Mouse (Mus musculus) heart, embryonic 12.5 days (tissue): ENCODE data around the gene Mgat5b. TPM values are rescaled to one million over a fixed set of nuclear protein-coding genes. Genes with fewer than 3 reads are reported as not detected.

Experiments
- ATAC-seq: fragments of 200-750 bp; cut with Nextera tagmentation; 2 replicates; pipeline ENCODE4 v1.8.0; 2017; ENCODE audit warnings: moderate TSS enrichment, moderate library complexity; ENCODE audit not compliant: insufficient number of reproducible peaks, low FRiP score
- H3K27ac ChIP-seq: fragments of 300-500 bp; sonication (generic); 2 replicates; pipeline ENCODE4 v1.5.1; 2016; ENCODE audit warnings: mild to moderate bottlenecking, moderate library complexity; ENCODE audit not compliant: poor library complexity, severe bottlenecking
- H3K27me3 ChIP-seq: fragments of 300-500 bp; sonication (generic); replicated peaks from 2 replicates; pipeline ENCODE4 v1.6.1; 2016; ENCODE audit warnings: mild to moderate bottlenecking, moderate library complexity
- H3K36me3 ChIP-seq: fragments of 300-500 bp; sonication (generic); 2 replicates; pipeline ENCODE4 v1.6.1; 2016; ENCODE audit warnings: mild to moderate bottlenecking, moderate library complexity
- H3K4me1 ChIP-seq: fragments of 300-500 bp; sonication (generic); replicated peaks from 2 replicates; pipeline ENCODE4 v1.6.1; 2016; ENCODE audit warnings: mild to moderate bottlenecking
- H3K4me2 ChIP-seq: fragments of 300-500 bp; sonication (generic); 2 replicates; pipeline ENCODE4 v1.6.1; 2016; ENCODE audit warnings: mild to moderate bottlenecking, moderate library complexity
- H3K4me3 ChIP-seq: fragments of 300-500 bp; sonication (generic); 2 replicates; pipeline ENCODE4 v1.5.1; 2016; ENCODE audit warnings: mild to moderate bottlenecking
- H3K9ac ChIP-seq: fragments of 300-500 bp; sonication (generic); 2 replicates; pipeline ENCODE4 v1.6.1; 2016; ENCODE audit warnings: mild to moderate bottlenecking, moderate library complexity
- H3K9me3 ChIP-seq: fragments of 300-500 bp; sonication (generic); replicated peaks from 2 replicates; pipeline ENCODE4 v1.6.1; 2016; ENCODE audit warnings: mild to moderate bottlenecking, moderate library complexity
- WGBS: fragments of 180-500 bp; shearing (Covaris S2); methylation state at CpG from one replicate; pipeline ENCODE4 v1.1.7; 2016; 5-methylcytosine and 5-hydroxymethylcytosine counted together
- polyA plus RNA-seq: library from polyadenylated mRNA; unstranded; fragments of >200 nt; fragmentation: Nextera tagmentation; extraction: Ambion mirVana; gene quantifications from 2 replicates; pipeline ENCODE4 v1.2.1, GENCODE M21; 2016

The Mgat5b gene
- polyA plus RNA-seq, 1 experiment from 2014 or later, result 0.75 TPM

DNA sequence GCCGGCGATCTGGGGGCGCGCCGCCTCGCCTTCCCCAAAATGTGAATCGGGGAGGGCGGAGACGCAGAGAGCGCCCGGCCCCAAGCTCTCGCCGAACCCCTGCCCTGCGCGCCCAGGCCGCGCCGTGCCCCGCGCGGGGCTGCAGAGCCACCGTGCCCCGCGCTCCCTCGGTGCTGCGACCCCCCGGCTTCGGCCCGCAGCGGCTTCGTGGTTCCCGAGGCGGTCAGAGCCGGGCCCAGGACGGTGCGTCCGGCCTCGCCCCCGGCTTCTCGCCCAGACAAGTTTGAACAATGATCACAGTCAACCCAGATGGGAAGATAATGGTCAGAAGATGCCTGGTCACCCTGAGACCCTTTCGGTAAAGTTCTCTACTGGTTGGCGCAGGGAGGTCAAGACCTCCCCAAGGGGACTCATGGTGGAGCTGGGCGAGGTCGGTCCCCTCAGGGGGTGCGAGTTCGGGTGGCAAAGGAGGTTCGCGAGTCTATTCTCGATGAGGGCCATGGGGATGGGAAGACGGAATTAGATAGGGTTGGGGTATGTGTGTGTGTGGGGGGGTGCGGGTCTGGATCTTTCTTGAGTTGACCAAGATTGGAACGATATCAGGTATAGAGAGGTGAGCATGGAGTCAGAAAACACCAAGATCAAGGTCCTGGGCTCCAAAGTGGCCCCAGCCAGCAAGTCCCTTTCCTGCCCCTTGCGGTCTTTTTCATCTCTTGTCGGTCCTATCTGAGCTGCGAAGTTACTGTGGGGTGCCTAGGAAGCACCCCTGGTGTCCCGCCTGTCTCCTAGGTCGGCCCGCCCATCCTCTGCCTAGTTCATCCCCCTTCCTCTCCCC lies 740 bp downstream of the Mgat5b start:
- Histone ChIP-seq H3K4me2 (peak overlapping the region; percentile 98), H3K9ac (peak overlapping the region; percentile 68), H3K4me3 (peak overlapping the region; percentile 62), H3K27me3 (peaks cover 89% of the 10 kb centered on the region), H3K27ac (no peak overlapping the region), H3K4me1 (peaks cover 17% of the 10 kb centered on the region), H3K36me3 (no peaks in the 10 kb centered on the region), H3K9me3 (no peaks in the 10 kb centered on the region)
- 2% methylated on average over 54 of the region's 58 CpGs for whole genome bisulfite sequencing
- no peak for ATAC-seq

DNA sequence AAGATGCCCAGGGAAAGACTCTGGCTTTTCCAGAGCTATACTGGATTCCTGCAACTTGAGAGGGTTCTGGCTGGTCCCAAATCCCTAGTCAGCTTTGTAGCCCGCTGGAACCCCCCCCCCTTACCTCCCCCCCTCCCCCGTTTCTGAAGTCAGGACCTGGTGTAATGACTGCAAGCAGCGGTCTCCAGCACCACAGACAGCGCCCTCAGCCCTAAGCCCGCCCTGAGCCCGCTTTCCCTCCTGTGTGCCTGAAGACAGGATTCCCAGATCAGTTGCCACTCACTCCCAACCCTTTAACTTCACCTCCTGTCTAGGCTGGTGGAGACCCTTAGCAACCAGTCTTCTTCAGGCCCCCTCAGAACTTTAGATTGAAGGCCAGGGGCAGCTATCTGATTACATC lies 2.1 kb downstream of the Mgat5b start:
- Histone ChIP-seq H3K4me3 (no peak overlapping the region), H3K4me1 (peaks cover 17% of the 10 kb centered on the region), H3K27me3 (peaks cover 95% of the 10 kb centered on the region), H3K9ac (no peak overlapping the region), H3K9me3 (no peaks in the 10 kb centered on the region), H3K27ac (no peak overlapping the region), H3K4me2 (no peak overlapping the region), H3K36me3 (no peaks in the 10 kb centered on the region)
- WGBS, result 2% methylated on average over 5 of the region's 6 CpGs
- ATAC-seq, result no peak

DNA sequence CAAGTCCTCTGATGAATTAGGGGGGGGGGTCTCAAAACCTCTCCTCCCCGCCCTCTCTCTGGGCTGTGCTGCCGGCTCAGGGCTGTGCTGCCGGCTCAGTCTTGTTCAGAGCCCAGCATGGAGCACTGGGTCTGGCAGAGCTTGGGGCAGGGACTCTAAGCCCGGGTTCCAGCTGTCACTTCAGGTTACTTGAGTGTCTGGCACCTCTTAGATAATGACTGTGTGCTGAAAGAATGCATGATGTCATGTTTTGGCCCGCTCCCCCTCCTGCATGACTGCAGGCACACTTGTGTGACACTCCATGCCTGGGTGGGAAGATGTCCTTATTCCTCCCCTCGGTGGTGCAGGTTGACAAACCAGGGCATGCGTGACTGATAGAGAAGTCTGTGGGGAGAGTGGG lies 3.4 kb downstream of the Mgat5b start:
- WGBS, result 20% methylated on average over 7 of the region's 7 CpGs
- H3K4me1 ChIP-seq, result peaks cover 17% of the 10 kb centered on the region
- peaks cover 82% of the 10 kb centered on the region for H3K27me3 ChIP-seq
- no peak overlapping the region for H3K9ac ChIP-seq
- no peak overlapping the region for H3K4me3 ChIP-seq
- ATAC-seq, result peak; percentile 51; the same call in 1 of the 2 replicates
- H3K36me3 ChIP-seq, result no peaks in the 10 kb centered on the region
- no peaks in the 10 kb centered on the region for H3K9me3 ChIP-seq
- no peak overlapping the region for H3K27ac ChIP-seq
- no peak overlapping the region; the same call in 1 of the 2 replicates for H3K4me2 ChIP-seq

DNA sequence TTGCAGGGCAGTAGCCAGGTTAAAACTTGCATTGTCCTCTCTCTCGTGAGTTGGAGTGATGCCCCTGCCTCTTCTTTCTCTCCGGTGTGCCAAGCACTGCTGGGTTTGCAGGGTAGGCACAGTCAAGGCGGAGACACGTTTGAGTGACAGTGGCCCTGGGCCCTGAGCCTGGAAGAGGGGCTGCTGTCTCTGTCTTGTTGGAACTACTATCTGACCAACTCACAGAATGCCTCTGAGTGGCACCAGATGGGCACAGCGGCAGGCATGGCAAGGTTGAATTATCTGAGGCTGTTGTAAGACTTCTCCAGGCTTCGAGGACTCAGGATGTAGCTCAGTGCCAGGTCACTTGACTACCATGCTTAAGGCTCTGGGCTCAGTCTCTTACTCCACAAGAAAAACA lies 9.4 kb downstream of the Mgat5b start:
- Histone ChIP-seq H3K4me2 (no peak overlapping the region), H3K9ac (no peak overlapping the region; the same call in 1 of the 2 replicates), H3K27me3 (peaks cover 38% of the 10 kb centered on the region), H3K36me3 (no peaks in the 10 kb centered on the region), H3K9me3 (no peaks in the 10 kb centered on the region), H3K27ac (no peak overlapping the region), H3K4me3 (no peak overlapping the region), H3K4me1 (no peaks in the 10 kb centered on the region)
- 79% methylated on average over 6 of the region's 6 CpGs for WGBS
- ATAC-seq, result no peak

DNA sequence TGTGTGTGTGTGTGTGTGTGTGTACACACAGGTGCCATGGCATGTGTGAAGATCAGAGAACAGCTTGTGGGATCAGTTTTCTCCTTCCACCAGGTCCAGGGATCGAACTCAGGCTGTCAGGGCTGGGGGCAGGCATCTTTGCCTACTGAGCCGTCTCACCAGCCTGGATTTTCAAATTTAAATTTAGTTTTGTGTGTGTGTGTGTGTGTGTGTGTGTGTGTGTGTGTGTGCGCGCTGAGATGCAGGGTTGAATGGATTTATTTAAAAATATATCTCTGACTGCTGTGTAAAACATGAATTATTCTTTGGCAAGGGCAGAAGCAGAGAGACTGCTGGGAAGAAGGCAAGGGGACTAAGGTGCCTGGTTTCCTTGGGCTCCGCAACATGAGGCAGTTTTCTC lies 16.2 kb downstream of the Mgat5b start:
- H3K4me1 ChIP-seq, result peaks cover 43% of the 10 kb centered on the region
- no peak overlapping the region for H3K4me3 ChIP-seq
- no peak overlapping the region for H3K27ac ChIP-seq
- no peak overlapping the region for H3K4me2 ChIP-seq
- no peak overlapping the region for H3K9ac ChIP-seq
- H3K27me3 ChIP-seq, result no peaks in the 10 kb centered on the region
- WGBS, result 91% methylated on average over 5 of the region's 5 CpGs
- H3K36me3 ChIP-seq, result no peaks in the 10 kb centered on the region
- no peaks in the 10 kb centered on the region for H3K9me3 ChIP-seq
- ATAC-seq, result no peak

DNA sequence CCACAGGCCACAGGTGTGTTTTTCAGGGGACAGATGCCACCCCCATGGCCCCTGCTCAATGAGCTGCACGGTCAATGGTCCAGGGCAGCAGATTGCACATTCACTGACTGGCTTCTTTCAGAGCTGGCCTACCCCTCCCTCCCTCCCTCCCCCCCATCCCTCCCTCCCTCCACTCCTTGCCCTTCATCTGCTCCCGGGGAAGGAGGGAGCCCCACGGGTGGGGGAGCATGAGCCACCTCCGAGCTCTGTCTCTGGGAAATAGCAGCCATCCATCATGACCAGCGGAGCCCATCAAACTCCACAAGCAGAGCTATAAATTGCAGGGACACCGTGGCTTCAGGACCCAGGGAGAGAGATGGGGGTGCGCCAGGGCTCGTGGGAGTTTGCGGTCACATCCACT lies 16.7 kb downstream of the Mgat5b start:
- no peak overlapping the region for H3K4me3 ChIP-seq
- H3K9ac ChIP-seq, result no peak overlapping the region
- 45% methylated on average over 9 of the region's 9 CpGs for WGBS
- H3K36me3 ChIP-seq, result no peaks in the 10 kb centered on the region
- no peaks in the 10 kb centered on the region for H3K9me3 ChIP-seq
- no peak for ATAC-seq
- H3K27me3 ChIP-seq, result no peaks in the 10 kb centered on the region
- H3K27ac ChIP-seq, result no peak overlapping the region
- peaks cover 43% of the 10 kb centered on the region for H3K4me1 ChIP-seq
- H3K4me2 ChIP-seq, result no peak overlapping the region

DNA sequence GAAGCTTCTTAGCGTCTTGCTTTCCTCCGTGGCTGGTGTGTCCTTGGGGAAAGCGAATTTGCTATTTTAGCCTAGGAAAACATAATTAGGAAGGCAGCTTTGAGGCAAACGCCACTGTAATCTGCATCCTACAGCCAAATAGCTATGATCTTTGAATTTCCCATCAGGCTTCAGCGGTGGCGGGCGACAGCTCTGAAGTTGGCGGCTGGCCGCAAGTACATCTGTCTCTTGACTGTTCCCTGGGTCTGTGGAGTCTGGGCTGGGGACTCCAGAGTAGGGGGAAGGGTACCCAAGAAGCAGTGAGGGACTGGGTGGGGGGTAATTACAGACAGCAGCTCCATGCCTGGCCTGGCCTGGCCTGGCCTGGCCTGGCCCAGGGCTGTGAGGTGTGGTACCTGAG lies 17.3 kb downstream of the Mgat5b start:
- Histone ChIP-seq H3K4me3 (no peak overlapping the region), H3K36me3 (no peaks in the 10 kb centered on the region), H3K9me3 (no peaks in the 10 kb centered on the region), H3K4me2 (no peak overlapping the region), H3K9ac (no peak overlapping the region), H3K4me1 (peaks cover 47% of the 10 kb centered on the region), H3K27ac (0 out of 2 replicates have a peak overlapping the region, but pooled peaks have one; percentile 7), H3K27me3 (no peaks in the 10 kb centered on the region)
- 71% methylated on average over 9 of the region's 9 CpGs for WGBS
- no peak for ATAC-seq

DNA sequence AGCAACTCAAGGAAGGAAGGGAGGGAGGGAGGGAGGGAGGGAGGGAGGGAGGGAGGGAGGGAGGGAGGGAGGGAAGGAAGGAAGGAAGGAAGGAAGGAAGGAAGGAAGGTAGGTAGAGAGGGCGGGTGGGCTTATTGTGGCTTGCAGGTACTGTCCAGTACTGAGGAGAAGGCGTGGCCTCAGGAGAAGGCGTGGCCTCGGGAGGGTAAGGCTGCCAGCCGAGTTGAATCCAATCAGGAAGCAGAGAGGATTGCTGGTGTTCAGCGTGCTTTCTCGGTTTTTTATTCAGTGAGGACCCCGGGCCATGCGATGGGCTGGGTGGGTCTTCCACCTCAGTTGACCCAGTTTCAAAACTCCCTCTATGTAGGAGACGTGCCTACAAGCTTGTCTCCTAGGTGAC lies 18.5 kb downstream of the Mgat5b start:
- Histone ChIP-seq H3K4me3 (no peak overlapping the region), H3K36me3 (no peaks in the 10 kb centered on the region), H3K4me1 (peaks cover 56% of the 10 kb centered on the region), H3K4me2 (0 out of 2 replicates have a peak overlapping the region, but pooled peaks have one; percentile 0), H3K9ac (no peak overlapping the region), H3K27ac (no peak overlapping the region), H3K9me3 (no peaks in the 10 kb centered on the region), H3K27me3 (no peaks in the 10 kb centered on the region)
- no peak for ATAC-seq
- WGBS, result 29% methylated on average over 10 of the region's 10 CpGs

DNA sequence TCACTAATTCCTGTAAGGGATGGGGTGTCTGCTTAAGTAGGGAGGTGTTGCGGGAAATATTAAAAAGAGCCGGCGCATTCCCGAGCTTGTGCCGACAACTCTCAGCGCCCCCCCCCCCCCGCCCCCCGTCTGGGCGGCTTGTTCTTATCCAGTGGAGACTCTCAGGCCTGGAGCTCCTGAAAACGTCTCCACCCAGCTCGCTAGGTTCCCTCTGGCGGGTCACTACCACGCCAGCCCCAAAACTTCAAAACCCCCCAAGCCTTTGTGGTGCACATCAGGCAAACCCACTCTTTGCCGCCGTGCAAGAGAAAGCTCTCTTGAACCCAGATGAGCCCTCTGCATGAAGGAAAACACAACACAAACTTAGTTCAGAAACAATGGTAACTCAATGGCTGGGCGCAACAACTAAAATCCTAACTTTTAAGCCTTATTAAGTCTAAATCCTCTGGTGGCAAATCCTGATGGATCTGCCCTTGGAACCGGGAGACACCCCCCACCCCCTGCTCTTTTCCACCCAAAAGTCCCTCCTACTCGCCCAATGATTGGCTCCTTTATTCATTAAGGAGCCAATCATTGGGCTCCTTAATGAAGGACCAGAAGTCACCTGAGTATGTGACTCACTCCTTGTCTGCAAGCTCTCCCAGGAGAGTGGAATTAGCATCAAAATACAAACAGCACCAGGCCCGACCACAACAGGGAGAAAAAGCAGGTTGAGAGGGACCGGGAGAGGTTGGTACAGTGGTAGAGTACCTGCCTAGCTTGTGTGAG lies 21.6 kb downstream of the Mgat5b start:
- Histone ChIP-seq H3K4me1 (peaks cover 71% of the 10 kb centered on the region), H3K27ac (peak overlapping the region; percentile 65; the same call in 1 of the 2 replicates), H3K9ac (peak overlapping the region; percentile 72), H3K36me3 (no peaks in the 10 kb centered on the region), H3K27me3 (no peaks in the 10 kb centered on the region), H3K4me3 (peak overlapping the region; percentile 42), H3K4me2 (peak overlapping the region; percentile 67), H3K9me3 (no peaks in the 10 kb centered on the region)
- WGBS, result 4% methylated on average over 20 of the region's 20 CpGs
- ATAC-seq, result no peak

DNA sequence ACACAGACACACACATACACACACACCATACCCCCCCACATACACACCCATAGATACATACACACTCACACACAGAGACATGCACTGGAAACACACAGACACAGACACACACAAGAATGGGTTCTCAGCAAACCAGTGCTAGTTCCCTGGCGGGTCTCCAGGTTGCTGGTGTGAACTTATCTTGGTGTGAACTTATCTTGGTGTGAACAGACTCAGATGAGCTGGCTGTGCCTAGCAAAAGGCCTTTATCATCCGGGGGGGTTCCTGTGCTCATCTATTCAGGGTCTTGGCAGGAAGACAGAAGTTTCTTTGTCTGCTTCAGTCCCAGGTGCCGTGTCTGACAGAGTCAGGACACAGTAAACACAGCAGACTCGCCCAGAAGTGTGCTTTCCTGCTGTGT lies 25.7 kb downstream of the Mgat5b start:
- WGBS, result 36% methylated on average over 4 of the region's 4 CpGs
- Histone ChIP-seq H3K27me3 (no peaks in the 10 kb centered on the region), H3K4me3 (no peak overlapping the region), H3K4me2 (no peak overlapping the region), H3K27ac (no peak overlapping the region), H3K4me1 (peaks cover 33% of the 10 kb centered on the region), H3K36me3 (no peaks in the 10 kb centered on the region), H3K9ac (no peak overlapping the region), H3K9me3 (no peaks in the 10 kb centered on the region)
- ATAC-seq, result no peak

DNA sequence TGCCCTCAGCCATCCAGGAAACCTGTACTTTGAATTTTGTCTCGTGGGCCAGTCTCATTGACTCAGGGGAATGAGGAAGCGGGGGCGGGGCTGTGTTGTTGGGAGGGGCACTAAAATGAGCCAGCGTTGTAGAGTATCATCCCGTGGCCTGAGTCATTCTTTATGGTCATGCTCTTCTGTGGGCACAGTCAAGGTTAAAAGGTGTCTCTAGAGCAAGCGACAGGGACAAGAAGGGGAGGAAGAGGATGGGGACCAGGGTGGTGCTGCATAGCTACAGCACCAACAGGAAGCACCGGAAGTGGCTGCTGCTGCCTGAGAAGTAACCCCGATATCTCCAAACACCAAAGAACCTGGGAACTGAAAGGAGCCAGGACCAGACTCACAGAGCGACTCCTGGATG lies 31.2 kb downstream of the Mgat5b start:
- WGBS, result 53% methylated on average over 9 of the region's 9 CpGs
- H3K9me3 ChIP-seq, result no peaks in the 10 kb centered on the region
- no peak overlapping the region for H3K9ac ChIP-seq
- H3K4me2 ChIP-seq, result no peak overlapping the region
- H3K4me3 ChIP-seq, result no peak overlapping the region
- no peak for ATAC-seq
- peaks cover 23% of the 10 kb centered on the region for H3K4me1 ChIP-seq
- H3K27ac ChIP-seq, result 0 out of 2 replicates have a peak overlapping the region, but pooled peaks have one; percentile 13
- H3K27me3 ChIP-seq, result no peaks in the 10 kb centered on the region
- no peaks in the 10 kb centered on the region for H3K36me3 ChIP-seq
